ENCODE assay signal across 9 mouse cellular contexts in genomic region chr19:46763932-46764762, GRCm38 (mm10). TPM values are rescaled to one million over a fixed set of nuclear protein-coding genes. Genes with fewer than 3 reads are reported as not detected.
A peak's percentile ranks its signal among the peaks of the same experiment; 100 is the strongest.
DNase-seq lines count a peak whose midpoint lies in the region; ATAC-seq and TF ChIP-seq lines count a peak whose summit lies in the region.
"Had no signal": no experiment of that assay in that cellular context is flagged by ENCODE, and none has a peak within 500 bp of the region (broad histone marks: within the 10 kb centered on the region; RNA-seq: fewer than 3 reads in every experiment).

No protein-coding gene starts in this region.

- no peak for TF ChIP-seq CTCF in MEL (IDR thresholded peaks at IDR 0.05 in 2 of 3, conservative IDR thresholded peaks at IDR 0.05 in 1 of 3; ENCODE audit: control insufficient read depth in 1 of 3, insufficient read depth in 1 of 3, low read depth in 2 of 3, low read length in 3 of 3, poor library complexity in 1 of 3, severe bottlenecking in 1 of 3)

- H3K4me1 ChIP-seq in heart, embryonic 13.5 days = peaks cover 29% of the 10 kb centered on the region
- peaks cover 24 to 28% of the 10 kb centered on the region in 2 experiments for H3K4me1 ChIP-seq in MEL (ENCODE audit: control insufficient read depth in 1 of 2, insufficient read depth in 2 of 2, low read length in 2 of 2)
- peaks cover 27% of the 10 kb centered on the region for H3K4me1 ChIP-seq in forebrain, embryonic 16.5 days (replicated peaks; ENCODE audit: control insufficient read depth, insufficient read depth, low read length)
- H3K4me1 ChIP-seq in liver, embryonic 16.5 days (ENCODE audit: control insufficient read depth, low read depth, low read length) = peaks cover 36% of the 10 kb centered on the region

- H3K4me2 ChIP-seq in heart, embryonic 13.5 days = peak overlapping the region; percentile 100
- peak overlapping the region; percentile 88 for H3K4me2 ChIP-seq in forebrain, embryonic 16.5 days (ENCODE audit: low read length)
- H3K4me2 ChIP-seq in liver, embryonic 16.5 days (ENCODE audit: low read depth, low read length) = peak overlapping the region; percentile 100

- no peaks in the 10 kb centered on the region for H3K9me3 ChIP-seq in heart, embryonic 13.5 days
- H3K9me3 ChIP-seq in MEL (replicated peaks; ENCODE audit: insufficient read depth, low read length) = no peaks in the 10 kb centered on the region
- H3K9me3 ChIP-seq in forebrain, embryonic 16.5 days (ENCODE audit: control insufficient read depth, low read length) = no peaks in the 10 kb centered on the region
- H3K9me3 ChIP-seq in liver, embryonic 16.5 days (replicated peaks; ENCODE audit: control insufficient read depth, low read length) = no peaks in the 10 kb centered on the region

- TF ChIP-seq POLR2A in MEL (IDR thresholded peaks at IDR 0.05; ENCODE audit: control insufficient read depth in 1 of 2, insufficient read depth in 1 of 2, low read depth in 1 of 2, low read length in 2 of 2, poor library complexity in 1 of 2) = no peak

- TF ChIP-seq RAD21 in MEL (IDR thresholded peaks at IDR 0.05; ENCODE audit: low read depth, low read length) = no peak

- no peak for ATAC-seq in heart, embryonic 13.5 days (ENCODE audit: extremely low read depth, insufficient number of reproducible peaks, low FRiP score, low TSS enrichment)
- ATAC-seq in forebrain, embryonic 16.5 days = no peak
- no peak for ATAC-seq in liver, embryonic 16.5 days (ENCODE audit: low read depth)

- H3K27ac ChIP-seq in heart, embryonic 13.5 days (replicated peaks) = no peak overlapping the region
- no peak overlapping the region for H3K27ac ChIP-seq in MEL (ENCODE audit: control insufficient read depth, low read depth, low read length)
- no peak overlapping the region for H3K27ac ChIP-seq in forebrain, embryonic 16.5 days (ENCODE audit: low read length)
- H3K27ac ChIP-seq in liver, embryonic 16.5 days (ENCODE audit: low read length) = no peak overlapping the region

- 68% methylated on average over 12 of the region's 12 CpGs for WGBS in heart, embryonic 13.5 days
- WGBS in forebrain, embryonic 16.5 days = 57% methylated on average over 12 of the region's 12 CpGs
- 69% methylated on average over 12 of the region's 12 CpGs for WGBS in liver, embryonic 16.5 days (ENCODE audit: insufficient replicate concordance)

- peak; percentile 82 to 84 for TF ChIP-seq EP300 in MEL (IDR thresholded peaks at IDR 0.05; ENCODE audit: low read depth in 1 of 2, low read length in 2 of 2)

- no peak for DNase-seq in heart, adult 18-20 months
- peak; percentile 68 for DNase-seq in MEL (ENCODE audit: low read depth, low spot score)
- no peak for DNase-seq in adrenal gland, adult 2 months
- DNase-seq in urinary bladder, postnatal 14 days (ENCODE audit: low spot score) = no peak
- no peak for DNase-seq in cerebellum, postnatal 4 days (ENCODE audit: low spot score in 2 of 2)
- DNase-seq: kidney, adult 8-10 months had no signal

- peaks cover 2% of the 10 kb centered on the region for H3K79me2 ChIP-seq in MEL (ENCODE audit: control insufficient read depth, insufficient read depth, low read length, poor library complexity)

- 0 out of 2 replicates have a peak overlapping the region, but pooled peaks have one; percentile 30 for H3K9ac ChIP-seq in heart, embryonic 13.5 days
- no peak overlapping the region for H3K9ac ChIP-seq in MEL (ENCODE audit: control insufficient read depth, low read depth, low read length, poor library complexity, severe bottlenecking)
- no peak overlapping the region for H3K9ac ChIP-seq in forebrain, embryonic 16.5 days (replicated peaks; ENCODE audit: low read depth, low read length)
- peak overlapping the region; percentile 14; the same call in 1 of the 2 replicates for H3K9ac ChIP-seq in liver, embryonic 16.5 days (ENCODE audit: low read depth, low read length)

- peaks cover 15% of the 10 kb centered on the region; the same call in 1 of the 2 replicates for H3K27me3 ChIP-seq in heart, embryonic 13.5 days (replicated peaks)
- H3K27me3 ChIP-seq in MEL (ENCODE audit: control insufficient read depth in 1 of 2, insufficient read depth in 2 of 2, low read length in 2 of 2) = peaks cover 2 to 12% of the 10 kb centered on the region in 2 experiments; a peak in 3 of 4 replicates
- H3K27me3 ChIP-seq in forebrain, embryonic 16.5 days (replicated peaks; ENCODE audit: control insufficient read depth, insufficient read depth, low read length) = peaks cover 12% of the 10 kb centered on the region
- H3K27me3 ChIP-seq in liver, embryonic 16.5 days (ENCODE audit: control insufficient read depth, insufficient read depth, low read depth, low read length) = peaks cover 9% of the 10 kb centered on the region; the same call in 1 of the 2 replicates

- no peaks in the 10 kb centered on the region for H3K36me3 ChIP-seq in heart, embryonic 13.5 days
- H3K36me3 ChIP-seq in MEL (ENCODE audit: control insufficient read depth in 1 of 2, insufficient read depth in 2 of 2, low read length in 2 of 2) = peaks cover 0 to 38% of the 10 kb centered on the region in 2 experiments; a peak in 2 of 4 replicates
- no peaks in the 10 kb centered on the region for H3K36me3 ChIP-seq in forebrain, embryonic 16.5 days (ENCODE audit: control insufficient read depth, insufficient read depth)
- H3K36me3 ChIP-seq in liver, embryonic 16.5 days (ENCODE audit: control insufficient read depth, insufficient read depth) = no peaks in the 10 kb centered on the region

- H3K4me3 ChIP-seq in heart, embryonic 13.5 days = peak overlapping the region; percentile 83
- H3K4me3 ChIP-seq in MEL (ENCODE audit: control insufficient read depth in 1 of 2, insufficient read depth in 1 of 2, low read depth in 2 of 2, low read length in 2 of 2) = peak overlapping the region; percentile 33 to 96
- peak overlapping the region; percentile 9 for H3K4me3 ChIP-seq in forebrain, embryonic 16.5 days (replicated peaks; ENCODE audit: low read length)
- peak overlapping the region; percentile 37 for H3K4me3 ChIP-seq in liver, embryonic 16.5 days (ENCODE audit: low read depth, low read length)

TF ChIP-seq in MEL, 35 proteins besides CTCF, POLR2A, EP300 and RAD21 (continues in another document):
- TF ChIP-seq GATA1 (IDR thresholded peaks at IDR 0.05; ENCODE audit: low read depth, low read length) (peak; percentile 83), MAFK (IDR thresholded peaks at IDR 0.05; ENCODE audit: borderline replicate concordance, low read depth, low read length) (peak; percentile 81; the same call in 1 of the 2 replicates), ETS1 (IDR thresholded peaks at IDR 0.05; ENCODE audit: low read depth, low read length) (peak; percentile 85), MAZ (IDR thresholded peaks at IDR 0.05; ENCODE audit: low read depth, low read length) (no peak), MYB (IDR thresholded peaks at IDR 0.05; ENCODE audit: low read depth, low read length) (peak; percentile 44; the same call in 1 of the 2 replicates), HCFC1 (IDR thresholded peaks at IDR 0.05; ENCODE audit: low read depth, low read length) (no peak), BHLHE40 (IDR thresholded peaks at IDR 0.05; ENCODE audit: borderline replicate concordance, low read depth, low read length) (peak; percentile 76), ZMIZ1 (IDR thresholded peaks at IDR 0.05; ENCODE audit: low read depth, low read length) (no peak), MAX (IDR thresholded peaks at IDR 0.05; ENCODE audit: low read length) (peak; percentile 14; the same call in 1 of the 2 replicates), MYC (IDR thresholded peaks at IDR 0.05; ENCODE audit: low read depth, low read length) (peak; percentile 52; the same call in 1 of the 2 replicates), NELFE (IDR thresholded peaks at IDR 0.05; ENCODE audit: low read depth, low read length) (no peak), ZKSCAN1 (IDR thresholded peaks at IDR 0.05; ENCODE audit: low read depth, low read length) (no peak), USF1 (IDR thresholded peaks at IDR 0.05; ENCODE audit: low read depth, low read length) (no peak), SIN3A (IDR thresholded peaks at IDR 0.05; ENCODE audit: low read length) (peak; percentile 86), CHD1 (IDR thresholded peaks at IDR 0.05; ENCODE audit: low read depth, low read length) (0 out of 2 replicates have a peak, but pooled peaks have one; percentile 14), ZNF384 (IDR thresholded peaks at IDR 0.05; ENCODE audit: low read depth, low read length) (peak; percentile 1; the same call in 1 of the 2 replicates), CHD2 (IDR thresholded peaks at IDR 0.05; ENCODE audit: low read length) (no peak; the same call in 1 of the 2 replicates), TBP (IDR thresholded peaks at IDR 0.05; ENCODE audit: low read depth, low read length) (no peak), RCOR1 (IDR thresholded peaks at IDR 0.05; ENCODE audit: low read depth, low read length) (peak; percentile 99), MXI1 (IDR thresholded peaks at IDR 0.05; ENCODE audit: low read depth, low read length) (peak; percentile 68; the same call in 1 of the 2 replicates), GABPA (IDR thresholded peaks at IDR 0.05; ENCODE audit: low read depth, low read length) (no peak)

RNA-seq across cellular contexts. Expression of gene Cnnm2, which starts 2.8 kb away (rescaled TPM):
- polyA plus RNA-seq in heart, embryonic 13.5 days (2015; fragmentation: Nextera tagmentation; extraction: Ambion mirVana) = 2.4 and 2.5 TPM in 2 replicates
- 1 to 10 TPM; 5.7 to 6.7 TPM for total RNA-seq in heart, adult 18-20 months (2021)
- total RNA-seq in MEL (2012; rRNA removed) = 4.0 and 5.7 TPM in 2 replicates
- polyA plus RNA-seq in MEL (2012; ENCODE audit: insufficient read depth in 1 of 2, insufficient read length in 2 of 2, low read depth in 1 of 2, low replicate concordance in 2 of 2, missing spikeins in 1 of 2) = 10 to 100 TPM in 1 of 2 experiments, not detected in 1; 10.7 TPM
- polyA plus RNA-seq in forebrain, embryonic 16.5 days (2015; fragmentation: Nextera tagmentation; extraction: Ambion mirVana) = 2.9 and 3.8 TPM in 2 replicates
- 1.2 and 1.4 TPM in 2 replicates for polyA plus RNA-seq in liver, embryonic 16.5 days (2015; fragmentation: Nextera tagmentation; extraction: Ambion mirVana)
- 10 to 100 TPM; 33.4 to 40.7 TPM for total RNA-seq in adrenal gland, adult 2 months (2021)
- 34.9 and 49.2 TPM in 2 replicates for polyA plus RNA-seq in adrenal gland, adult 2 months (2012; rRNA removed)

RNA-seq across cellular contexts. Expression of gene As3mt, which starts 56.9 kb away (rescaled TPM):
- 49.1 and 52.8 TPM in 2 replicates for polyA plus RNA-seq in heart, embryonic 13.5 days (2015; fragmentation: Nextera tagmentation; extraction: Ambion mirVana)
- total RNA-seq in heart, adult 18-20 months (2021) = 10 to 100 TPM; 90.6 to 94.2 TPM
- 17.0 and 22.8 TPM in 2 replicates for total RNA-seq in MEL (2012; rRNA removed)
- 10 to 100 TPM in 1 of 2 experiments, not detected in 1; 52.2 TPM for polyA plus RNA-seq in MEL (2012; ENCODE audit: insufficient read depth in 1 of 2, insufficient read length in 2 of 2, low read depth in 1 of 2, low replicate concordance in 2 of 2, missing spikeins in 1 of 2)
- polyA plus RNA-seq in forebrain, embryonic 16.5 days (2015; fragmentation: Nextera tagmentation; extraction: Ambion mirVana) = 17.4 and 18.5 TPM in 2 replicates
- polyA plus RNA-seq in liver, embryonic 16.5 days (2015; fragmentation: Nextera tagmentation; extraction: Ambion mirVana) = 18.2 and 18.6 TPM in 2 replicates
- 10 to 100 TPM; 89.0 to 94.8 TPM for total RNA-seq in adrenal gland, adult 2 months (2021)
- polyA plus RNA-seq in adrenal gland, adult 2 months (2012; rRNA removed) = 11.3 and 14.3 TPM in 2 replicates

Comparison
In these comparisons a context has a peak if more than half of its experiments do, and no peak if none do; other contexts are left out.
1. H3K4me3 ChIP-seq: peak in every context shown above with its lines; median percentile 83 in heart, embryonic 13.5 days; 64 in MEL; 37 in liver, embryonic 16.5 days; 9 in forebrain, embryonic 16.5 days.
2. H3K9ac ChIP-seq: peak in heart, embryonic 13.5 days (single experiment) and liver, embryonic 16.5 days (single experiment); none in MEL (single experiment) and forebrain, embryonic 16.5 days (single experiment).
3. Peak in every context shown above with its lines, with median percentiles within 50 percentile points of each other: H3K4me2 ChIP-seq.